Mouse (Mus musculus) kidney, adult 2 months (tissue): Measurements from ENCODE around the gene Utp20.

Experiments used
- CTCF ChIP-seq: fragments of 200-500 bp; conservative IDR thresholded peaks from 2 replicates; pipeline ENCODE4 v1.5.1; 2011; ENCODE audit warnings: low read depth, mild to moderate bottlenecking, control low read depth, low read length, moderate library complexity, mixed read lengths; ENCODE audit not compliant: insufficient read depth, insufficient read length
- POLR2A ChIP-seq: fragments of 200-500 bp; IDR thresholded peaks from one replicate; pipeline ENCODE4 v1.6.1; 2011; ENCODE audit warnings: low read depth, low read length, control low read depth

- TF ChIP-seq CTCF, result no peak
- no peak for TF ChIP-seq POLR2A
Observed at GRCm38 (mm10) chr10:88860911-88861310, 34.3 kb upstream of the Utp20 start.
